In genomic region chr4:137396641-137397525, GRCm38 (mm10) we compare ENCODE assay signal across 10 mouse cellular contexts. TPM values are rescaled to one million over a fixed set of nuclear protein-coding genes. Genes with fewer than 3 reads are reported as not detected.
DNase-seq lines count a peak whose midpoint lies in the region.
"Had no signal": no experiment of that assay in that cellular context is flagged by ENCODE, and none has a peak within 500 bp of the region (broad histone marks: within the 10 kb centered on the region; RNA-seq: fewer than 3 reads in every experiment).

No protein-coding gene starts in this region.

- intact Hi-C loops in left cerebral cortex, postnatal 4 days (cut with DNase I), result no loop called here
- intact Hi-C loops in left cerebral cortex, postnatal 36 days (cut with DNase I), result loop anchor here (10.0 kb wide), 1 partner anchor 312 kb away; no protein-coding TSS in a partner anchor
- intact Hi-C loops in gastrocnemius, postnatal 14 days (cut with DNase I; ENCODE audit: low total_unique reads), result loop anchor here (10.0 kb wide), 1 partner anchor 82 kb away; no protein-coding TSS in a partner anchor

- DNase-seq in left cerebral cortex, postnatal 4 days, result peak; percentile 33
- no peak for DNase-seq in left cerebral cortex, postnatal 36 days (ENCODE audit: low spot score in 2 of 2)
- DNase-seq in adrenal gland, adult 8-10 months, result peak; percentile 79
- DNase-seq in gastrocnemius, postnatal 14 days, result peak; percentile 48
- peak; percentile 53 for DNase-seq in retina, embryonic 14.5 days (ENCODE audit: low spot score)
- no peak for DNase-seq in thymus, adult 18-20 months
- no peak for DNase-seq in thymus, postnatal 10 days (ENCODE audit: low spot score in 2 of 2)
- DNase-seq in thymus, postnatal 25 days, result no peak
- DNase-seq: right cerebral cortex, adult 18-20 months had no signal

RNA-seq across cellular contexts. Expression of gene Cela3a, which starts 12.7 kb away (rescaled TPM):
- not detected for total RNA-seq in left cerebral cortex, postnatal 4 days (2021)
- total RNA-seq in left cerebral cortex, postnatal 36 days (2021), result not detected
- total RNA-seq in adrenal gland, adult 8-10 months (2022), result not detected
- not detected for total RNA-seq in gastrocnemius, postnatal 14 days (2021)
- total RNA-seq: layer of hippocampus, adult 2 months had no signal

RNA-seq across cellular contexts. Expression of gene Cela3b, which starts 33.5 kb away (rescaled TPM):
- total RNA-seq in left cerebral cortex, postnatal 4 days (2021), result not detected
- total RNA-seq in left cerebral cortex, postnatal 36 days (2021), result not detected
- under 1 TPM in 1 of 4 experiments, not detected in 3; 0.42 TPM for total RNA-seq in adrenal gland, adult 8-10 months (2022)
- not detected for total RNA-seq in gastrocnemius, postnatal 14 days (2021)
- total RNA-seq: layer of hippocampus, adult 2 months had no signal

RNA-seq across cellular contexts. Expression of gene Cdc42, which starts 39.4 kb away (rescaled TPM):
- total RNA-seq in left cerebral cortex, postnatal 4 days (2021), result 100 to 1,000 TPM; 568 to 579 TPM
- total RNA-seq in left cerebral cortex, postnatal 36 days (2021), result 100 to 1,000 TPM; 311 to 333 TPM
- 100 to 1,000 TPM; 385 to 468 (median 412) TPM for total RNA-seq in adrenal gland, adult 8-10 months (2022)
- 100 to 1,000 TPM; 200 to 210 TPM for total RNA-seq in gastrocnemius, postnatal 14 days (2021)

RNA-seq across cellular contexts. Expression of gene 1700013G24Rik, which starts 56.2 kb away (rescaled TPM):
- not detected for total RNA-seq in left cerebral cortex, postnatal 4 days (2021)
- not detected for total RNA-seq in left cerebral cortex, postnatal 36 days (2021)
- total RNA-seq in adrenal gland, adult 8-10 months (2022), result not detected
- not detected for total RNA-seq in gastrocnemius, postnatal 14 days (2021)
- total RNA-seq: layer of hippocampus, adult 2 months had no signal

Comparison
In these comparisons a context has a peak if more than half of its experiments do, and no peak if none do; other contexts are left out.
1. DNase-seq: peak in left cerebral cortex, postnatal 4 days (single experiment), adrenal gland, adult 8-10 months (single experiment), gastrocnemius, postnatal 14 days (single experiment) and retina, embryonic 14.5 days (single experiment); none in left cerebral cortex, postnatal 36 days (0 of 2), thymus, adult 18-20 months (0 of 2), thymus, postnatal 10 days (0 of 2) and thymus, postnatal 25 days (single experiment).